Mouse (Mus musculus): ENCODE measurements around the gene Dpep3. TPM values are rescaled to one million over a fixed set of nuclear protein-coding genes. Genes with fewer than 3 reads are reported as not detected.
"Not testable (repeated sequence)": the region's sequence is repeated elsewhere in the genome, so short reads cannot be mapped to it uniquely, and the experiment has no call there.

Dpep3 gene
- not detected in 2 replicates for polyA plus RNA-seq (2016; fragmentation: Nextera tagmentation; extraction: Ambion mirVana)

DNA sequence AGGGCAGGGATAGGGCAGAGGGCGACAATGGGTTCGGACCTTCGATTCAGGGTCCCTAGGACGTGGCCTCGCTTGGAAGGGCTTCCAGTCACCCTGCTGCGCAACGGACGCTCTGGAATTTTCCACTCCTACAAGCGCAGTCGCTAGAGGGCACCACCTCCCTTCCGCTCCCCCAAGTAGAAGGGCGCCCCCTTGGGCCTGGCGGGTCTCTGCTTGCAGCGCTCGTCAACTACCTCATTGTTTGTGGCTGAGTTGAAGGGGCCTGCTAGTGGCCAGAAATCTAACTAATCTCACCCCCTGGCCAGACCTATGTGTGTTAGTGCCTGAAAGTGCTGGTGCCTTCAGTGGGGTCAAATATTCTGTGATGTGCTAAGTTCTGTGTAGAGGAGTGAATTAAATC, at the start of gene Dpep3:
Dpep3 (minus strand) TSS at position 105 of the 400 bp plus-strand sequence.
- Histone ChIP-seq H3K4me3 (no peak within 1 kb of the TSS), H3K9me3 (no peaks in the 10 kb centered on the region), H3K27me3 (replicated peaks) (no peaks in the 10 kb centered on the region), H3K4me1 (no peaks in the 10 kb centered on the region), H3K36me3 (no peaks in the 10 kb centered on the region), H3K9ac (no peak within 1 kb of the TSS), H3K27ac (no peak within 1 kb of the TSS), H3K4me2 (replicated peaks) (no peak within 1 kb of the TSS)
- 90% methylated on average over 15 of the region's 15 CpGs for WGBS
- ATAC-seq (ENCODE audit: low FRiP score, low read depth), result no peak

- H3K36me3 ChIP-seq, result peaks cover 22% of the 10 kb centered on the region; the same call in 1 of the 2 replicates
- ATAC-seq (ENCODE audit: low FRiP score, low read depth), result 0 out of 2 replicates have a peak, but pooled peaks have one; percentile 17
Measured at GRCm38 (mm10) chr8:106022483-106022882, 43.3 kb upstream of the Dpep3 start.

GRCm38 (mm10) chr8:106018039-106018438, 38.8 kb upstream of the Dpep3 start:
- 91% methylated on average over 3 of the region's 3 CpGs for WGBS
- Histone ChIP-seq H3K27me3 (replicated peaks) (no peaks in the 10 kb centered on the region), H3K4me1 (no peaks in the 10 kb centered on the region), H3K4me2 (replicated peaks) (no peak overlapping the region), H3K9me3 (no peaks in the 10 kb centered on the region), H3K9ac (no peak overlapping the region), H3K4me3 (no peak overlapping the region), H3K27ac (no peak overlapping the region), H3K36me3 (peaks cover 22% of the 10 kb centered on the region)
- no peak for ATAC-seq (ENCODE audit: low FRiP score, low read depth)

More at GRCm38 (mm10) chr8:106022483-106022882, 43.3 kb upstream of the Dpep3 start:
- Histone ChIP-seq H3K4me2 (replicated peaks) (no peak overlapping the region), H3K27me3 (replicated peaks) (no peaks in the 10 kb centered on the region), H3K9ac (no peak overlapping the region), H3K4me1 (no peaks in the 10 kb centered on the region), H3K9me3 (no peaks in the 10 kb centered on the region), H3K4me3 (no peak overlapping the region), H3K27ac (no peak overlapping the region)

- Histone ChIP-seq H3K4me3 (no peak overlapping the region), H3K27me3 (replicated peaks) (no peaks in the 10 kb centered on the region), H3K36me3 (peaks cover 22% of the 10 kb centered on the region), H3K4me2 (replicated peaks) (no peak overlapping the region), H3K9ac (no peak overlapping the region), H3K4me1 (no peaks in the 10 kb centered on the region), H3K27ac (no peak overlapping the region), H3K9me3 (no peaks in the 10 kb centered on the region)
- WGBS, result 94% methylated on average over 7 of the region's 7 CpGs
- no peak for ATAC-seq (ENCODE audit: low FRiP score, low read depth)
Measured at GRCm38 (mm10) chr8:106017130-106017529, 37.9 kb upstream of the Dpep3 start.

DNA sequence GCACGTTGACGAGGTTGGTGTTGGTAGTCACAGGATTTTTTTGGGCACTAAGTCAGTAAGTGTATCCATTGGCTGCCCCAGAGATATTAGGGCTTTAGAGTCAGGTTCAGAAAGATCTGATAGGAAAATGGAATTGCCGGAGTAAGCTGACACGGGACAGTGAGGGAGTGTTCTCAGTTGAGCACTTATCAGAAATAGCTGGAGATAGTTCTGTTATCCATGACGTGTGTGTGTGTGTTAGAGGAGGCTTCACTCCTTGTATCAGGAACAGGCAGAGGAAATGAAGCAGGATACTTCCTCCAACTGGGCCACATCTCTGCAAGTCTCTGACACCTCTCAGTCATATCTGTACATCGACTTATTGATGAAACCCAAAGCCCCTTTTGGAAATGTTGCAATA, 37.1 kb upstream of the Dpep3 start:
- Histone ChIP-seq H3K9me3 (no peaks in the 10 kb centered on the region), H3K36me3 (peaks cover 21% of the 10 kb centered on the region), H3K27me3 (replicated peaks) (no peaks in the 10 kb centered on the region), H3K9ac (no peak overlapping the region), H3K4me1 (peaks cover 5% of the 10 kb centered on the region; the same call in 1 of the 2 replicates), H3K4me2 (replicated peaks) (no peak overlapping the region), H3K4me3 (no peak overlapping the region), H3K27ac (no peak overlapping the region)
- 92% methylated on average over 6 of the region's 6 CpGs for WGBS
- no peak for ATAC-seq (ENCODE audit: low FRiP score, low read depth)

DNA sequence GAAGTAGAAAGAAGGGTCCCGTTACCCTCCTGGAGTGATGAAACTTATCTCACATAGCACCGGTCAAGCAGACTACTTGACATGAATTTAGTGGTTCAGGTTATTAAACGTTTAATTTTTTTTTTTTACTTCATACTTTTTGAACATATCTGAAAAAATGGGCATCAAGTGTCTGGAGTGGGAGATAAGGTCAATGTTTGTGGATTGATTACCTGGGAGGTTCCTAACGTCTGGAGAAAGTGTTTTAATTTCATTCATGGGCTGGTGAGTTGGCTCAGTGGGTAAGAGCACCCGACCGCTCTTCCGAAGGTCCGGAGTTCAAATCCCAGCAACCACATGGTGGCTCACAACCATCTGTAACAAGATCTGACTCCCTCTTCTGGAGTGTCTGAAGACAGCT, 33.0 kb upstream of the Dpep3 start:
- 87% methylated on average over 8 of the region's 8 CpGs for WGBS
- H3K4me2 ChIP-seq (replicated peaks), result peak overlapping the region; percentile 99
- peaks cover 16% of the 10 kb centered on the region for H3K4me1 ChIP-seq
- H3K27ac ChIP-seq; ATAC-seq (ENCODE audit: low FRiP score, low read depth); H3K9me3 ChIP-seq; H3K27me3 ChIP-seq (replicated peaks); H3K9ac ChIP-seq: not testable (repeated sequence)
- H3K4me3 ChIP-seq, result peak overlapping the region; percentile 83; the same call in 1 of the 2 replicates
- peaks cover 12% of the 10 kb centered on the region for H3K36me3 ChIP-seq

GRCm38 (mm10) chr8:106011643-106011986, 32.4 kb upstream of the Dpep3 start, which contains the start of gene Ddx28:
TSS of gene Ddx28 (minus strand) at chr8:106011882.
- peak within 1 kb of the TSS; percentile 83 for H3K4me3 ChIP-seq
- WGBS, result 2% methylated on average over 6 of the region's 6 CpGs
- peaks cover 12% of the 10 kb centered on the region for H3K36me3 ChIP-seq
- H3K27me3 ChIP-seq (replicated peaks), result no peaks in the 10 kb centered on the region
- H3K9ac ChIP-seq, result peak within 1 kb of the TSS; percentile 85
- peak; percentile 36; the same call in 1 of the 2 replicates for ATAC-seq (ENCODE audit: low FRiP score, low read depth)
- H3K9me3 ChIP-seq, result no peaks in the 10 kb centered on the region
- H3K4me1 ChIP-seq, result peaks cover 16% of the 10 kb centered on the region
- peak within 1 kb of the TSS; percentile 99 for H3K4me2 ChIP-seq (replicated peaks)
- 0 out of 2 replicates have a peak within 1 kb of the TSS, but pooled peaks have one; percentile 21 for H3K27ac ChIP-seq

- Histone ChIP-seq H3K4me3 (peak overlapping the region; percentile 83), H3K4me2 (replicated peaks) (peak overlapping the region; percentile 99), H3K27ac (0 out of 2 replicates have a peak overlapping the region, but pooled peaks have one; percentile 21), H3K4me1 (peaks cover 16% of the 10 kb centered on the region), H3K36me3 (peaks cover 7% of the 10 kb centered on the region), H3K9me3 (no peaks in the 10 kb centered on the region), H3K27me3 (replicated peaks) (no peaks in the 10 kb centered on the region), H3K9ac (peak overlapping the region; percentile 85)
- WGBS, result 1% methylated on average over 74 of the region's 74 CpGs
- peak; percentile 94 for ATAC-seq (ENCODE audit: low FRiP score, low read depth)
Measured at GRCm38 (mm10) chr8:106010748-106011642, 31.8 kb upstream of the Dpep3 start.

- not testable (repeated sequence) for H3K36me3 ChIP-seq; H3K4me2 ChIP-seq (replicated peaks); ATAC-seq (ENCODE audit: low FRiP score, low read depth); H3K27me3 ChIP-seq (replicated peaks); H3K27ac ChIP-seq; H3K4me3 ChIP-seq; H3K9me3 ChIP-seq; H3K9ac ChIP-seq
- 66% methylated on average over 3 of the region's 3 CpGs for WGBS
- H3K4me1 ChIP-seq, result peaks cover 16% of the 10 kb centered on the region
Measured at GRCm38 (mm10) chr8:106007891-106008290, 28.7 kb upstream of the Dpep3 start.

DNA sequence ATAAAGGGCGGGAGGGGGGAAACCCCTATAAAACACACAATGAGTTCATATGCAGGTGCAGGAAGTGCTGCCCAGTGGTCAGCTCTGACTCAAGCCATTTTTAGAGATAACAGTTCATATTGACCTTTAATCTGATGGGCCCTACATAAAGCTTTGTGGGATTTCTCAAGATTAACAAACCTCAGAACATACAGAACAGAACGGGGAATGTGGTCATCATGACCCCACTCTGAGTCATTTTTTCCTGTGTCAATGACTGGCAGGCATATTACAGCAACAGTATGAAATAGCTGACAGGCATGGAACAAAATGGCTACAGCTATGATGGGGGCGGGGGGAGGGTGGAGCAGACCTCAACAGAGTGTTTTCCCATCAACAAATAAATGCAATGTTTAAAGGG, 27.9 kb upstream of the Dpep3 start:
- no peak overlapping the region for H3K4me3 ChIP-seq
- no peak overlapping the region for H3K4me2 ChIP-seq (replicated peaks)
- WGBS, result 77% methylated on average over 3 of the region's 3 CpGs
- H3K4me1 ChIP-seq, result peaks cover 16% of the 10 kb centered on the region
- no peaks in the 10 kb centered on the region for H3K27me3 ChIP-seq (replicated peaks)
- H3K36me3 ChIP-seq, result peaks cover 3% of the 10 kb centered on the region; the same call in 1 of the 2 replicates
- no peak overlapping the region for H3K27ac ChIP-seq
- H3K9me3 ChIP-seq, result no peaks in the 10 kb centered on the region
- ATAC-seq (ENCODE audit: low FRiP score, low read depth), result no peak
- no peak overlapping the region for H3K9ac ChIP-seq

GRCm38 (mm10) chr8:106006413-106006812, 27.2 kb upstream of the Dpep3 start:
- 86% methylated on average over 4 of the region's 4 CpGs for WGBS
- Histone ChIP-seq H3K27ac (no peak overlapping the region), H3K27me3 (replicated peaks) (no peaks in the 10 kb centered on the region), H3K36me3 (peaks cover 3% of the 10 kb centered on the region; the same call in 1 of the 2 replicates), H3K9me3 (no peaks in the 10 kb centered on the region), H3K9ac (no peak overlapping the region), H3K4me2 (replicated peaks) (no peak overlapping the region), H3K4me1 (peaks cover 11% of the 10 kb centered on the region), H3K4me3 (no peak overlapping the region)
- no peak for ATAC-seq (ENCODE audit: low FRiP score, low read depth)

- WGBS, result 80% methylated on average over 4 of the region's 4 CpGs
- H3K4me3 ChIP-seq, result no peak within 1 kb of the TSS
- no peak within 1 kb of the TSS for H3K27ac ChIP-seq
- H3K4me1 ChIP-seq, result peaks cover 11% of the 10 kb centered on the region
- H3K27me3 ChIP-seq (replicated peaks), result no peaks in the 10 kb centered on the region
- H3K9ac ChIP-seq, result no peak within 1 kb of the TSS
- H3K36me3 ChIP-seq, result peaks cover 3% of the 10 kb centered on the region; the same call in 1 of the 2 replicates
- no peaks in the 10 kb centered on the region for H3K9me3 ChIP-seq
- no peak for ATAC-seq (ENCODE audit: low FRiP score, low read depth)
- H3K4me2 ChIP-seq (replicated peaks), result no peak within 1 kb of the TSS
Measured at GRCm38 (mm10) chr8:106005875-106006274, 26.6 kb upstream of the Dpep3 start, which contains the start of gene Dpep2nb. TSS of gene Dpep2nb (minus strand) at chr8:106005975.

Data from neural tube, embryonic 12.5 days (tissue).